Mouse (Mus musculus): Measurements from ENCODE around the gene Gsk3b. TPM values are rescaled to one million over a fixed set of nuclear protein-coding genes. Genes with fewer than 3 reads are reported as not detected.

The Gsk3b gene
- total and polyA plus RNA-seq, 3 experiments, result 6.1 to 30.8 (median 15.5) TPM

Other genes starting within 250 kb of the Gsk3b start
- gene Gm36028, start 227.9 kb upstream of the Gsk3b start, total RNA-seq (2012; rRNA removed), result 0.17 TPM in 1 of 2 replicates, not detected in the other
- gene Gm36028, start 227.9 kb upstream of the Gsk3b start, total RNA-seq (2014; rRNA removed), result 0.51 TPM in 1 of 2 replicates, not detected in the other
- 0.22 TPM in 1 of 2 replicates, not detected in the other for gene Gm36028, start 227.9 kb upstream of the Gsk3b start, polyA plus RNA-seq (2012; ENCODE audit: insufficient read length, low read depth)
- gene Lrrc58, start 220.6 kb upstream of the Gsk3b start, total RNA-seq (2012; rRNA removed), result 28.4 and 31.3 TPM in 2 replicates
- gene Lrrc58, start 220.6 kb upstream of the Gsk3b start, total RNA-seq (2014; rRNA removed), result 29.0 and 30.8 TPM in 2 replicates
- 15.9 and 17.4 TPM in 2 replicates for gene Lrrc58, start 220.6 kb upstream of the Gsk3b start, polyA plus RNA-seq (2012; ENCODE audit: insufficient read length, low read depth)
- gene Gpr156, start 172.5 kb upstream of the Gsk3b start, total RNA-seq (2012; rRNA removed), result 0.04 and 0.08 TPM in 2 replicates
- 0.11 TPM in 1 of 2 replicates, not detected in the other for gene Gpr156, start 172.5 kb upstream of the Gsk3b start, total RNA-seq (2014; rRNA removed)
- gene Gpr156, start 172.5 kb upstream of the Gsk3b start, polyA plus RNA-seq (2012; ENCODE audit: insufficient read length, low read depth), result 0.05 and 0.09 TPM in 2 replicates
- not detected in 2 replicates for gene Nr1i2, start 205.8 kb downstream of the Gsk3b start, total RNA-seq (2012; rRNA removed)
- gene Nr1i2, start 205.8 kb downstream of the Gsk3b start, total RNA-seq (2014; rRNA removed), result not detected in 2 replicates
- gene Nr1i2, start 205.8 kb downstream of the Gsk3b start, polyA plus RNA-seq (2012; ENCODE audit: insufficient read length, low read depth), result not detected in 2 replicates